Mouse (Mus musculus): Measurements from ENCODE around the gene Ggcx.
"Not testable (repeated sequence)": the region's sequence is repeated elsewhere in the genome, so short reads cannot be mapped to it uniquely, and the experiment has no call there.

Ggcx gene

GRCm38 (mm10) chr6:72429061-72429842 is 15.1 kb downstream of the Ggcx start:
- no peak for DNase-seq (ENCODE audit: low spot score)

- DNase-seq (ENCODE audit: low spot score), result no peak
These were observed 17.1 kb downstream of the Ggcx start for GRCm38 (mm10) chr6:72430989-72431921.

GRCm38 (mm10) chr6:72432153-72432552 is 18.0 kb downstream of the Ggcx start:
- no peak for DNase-seq (ENCODE audit: low spot score)

GRCm38 (mm10) chr6:72438226-72438625 is 24.1 kb downstream of the Ggcx start:
- no peak for DNase-seq (ENCODE audit: low spot score)

GRCm38 (mm10) chr6:72438862-72439354 is 24.8 kb downstream of the Ggcx start:
- peak; percentile 89 for DNase-seq (ENCODE audit: low spot score)

GRCm38 (mm10) chr6:72439355-72440185 is 25.5 kb downstream of the Ggcx start, which contains the start of gene Mat2a:
Gene Mat2a (minus strand): TSS chr6:72439558.
- DNase-seq (ENCODE audit: low spot score), result peak; percentile 94

- DNase-seq (ENCODE audit: low spot score), result no peak
These were observed 26.3 kb downstream of the Ggcx start for GRCm38 (mm10) chr6:72440186-72440990.

GRCm38 (mm10) chr6:72442921-72443604 is 29.0 kb downstream of the Ggcx start:
- DNase-seq (ENCODE audit: low spot score), result no peak

- no peak for DNase-seq (ENCODE audit: low spot score)
These were observed 30.9 kb downstream of the Ggcx start for GRCm38 (mm10) chr6:72445011-72445410.

- no peak for DNase-seq (ENCODE audit: low spot score)
These were observed 33.4 kb downstream of the Ggcx start for GRCm38 (mm10) chr6:72447487-72447886.

GRCm38 (mm10) chr6:72451778-72452177 is 37.7 kb downstream of the Ggcx start:
- DNase-seq (ENCODE audit: low spot score), result not testable (repeated sequence)

GRCm38 (mm10) chr6:72452329-72452728 is 38.2 kb downstream of the Ggcx start:
- DNase-seq (ENCODE audit: low spot score), result no peak

GRCm38 (mm10) chr6:72453578-72453977 is 39.5 kb downstream of the Ggcx start:
- DNase-seq (ENCODE audit: low spot score), result no peak

- no peak for DNase-seq (ENCODE audit: low spot score)
These were observed 40.1 kb downstream of the Ggcx start for GRCm38 (mm10) chr6:72454072-72454746.

- no peak for DNase-seq (ENCODE audit: low spot score)
These were observed 40.8 kb downstream of the Ggcx start for GRCm38 (mm10) chr6:72454833-72455373.

- DNase-seq (ENCODE audit: low spot score), result no peak
These were observed 42.5 kb downstream of the Ggcx start for GRCm38 (mm10) chr6:72456567-72456966.

GRCm38 (mm10) chr6:72458418-72458817 is 44.3 kb downstream of the Ggcx start:
- no peak for DNase-seq (ENCODE audit: low spot score)

- DNase-seq (ENCODE audit: low spot score), result no peak
These were observed 44.8 kb downstream of the Ggcx start for GRCm38 (mm10) chr6:72458921-72459320.

- no peak for DNase-seq (ENCODE audit: low spot score)
These were observed 46.1 kb downstream of the Ggcx start for GRCm38 (mm10) chr6:72460036-72460801.
